Mouse (Mus musculus) kidney, embryonic 16.5 days (tissue): ENCODE data around the gene C8g. TPM values are rescaled to one million over a fixed set of nuclear protein-coding genes. Genes with fewer than 3 reads are reported as not detected.

Source experiments
- ATAC-seq: fragments of 200-750 bp; cut with Nextera tagmentation; 2 replicates; pipeline ENCODE4 v1.8.0; 2017; ENCODE audit warnings: moderate TSS enrichment; ENCODE audit not compliant: low FRiP score, low TSS enrichment
- H3K27ac ChIP-seq: fragments of 300-500 bp; sonication (generic); 2 replicates; pipeline ENCODE4 v1.5.1; 2014; ENCODE audit warnings: low read length
- H3K27me3 ChIP-seq: fragments of 300-500 bp; sonication (generic); 2 replicates; pipeline ENCODE4 v1.6.1; 2014; ENCODE audit warnings: low read length, control low read depth, mixed read lengths; ENCODE audit not compliant: insufficient read depth
- H3K36me3 ChIP-seq: fragments of 300-500 bp; sonication (generic); 2 replicates; pipeline ENCODE4 v1.6.1; 2014; ENCODE audit warnings: low read length, control low read depth, mixed read lengths; ENCODE audit not compliant: insufficient read depth
- H3K4me1 ChIP-seq: fragments of 300-500 bp; sonication (generic); 2 replicates; pipeline ENCODE4 v1.6.1; 2014; ENCODE audit warnings: low read length, control low read depth, mixed read lengths; ENCODE audit not compliant: insufficient read depth
- H3K4me2 ChIP-seq: fragments of 300-500 bp; sonication (generic); replicated peaks from 2 replicates; pipeline ENCODE4 v1.6.1; 2014; ENCODE audit warnings: low read depth, low read length
- H3K4me3 ChIP-seq: fragments of 300-500 bp; sonication (generic); 2 replicates; pipeline ENCODE4 v1.5.1; 2014; ENCODE audit warnings: mild to moderate bottlenecking, low read length
- H3K9ac ChIP-seq: fragments of 300-500 bp; sonication (generic); replicated peaks from 2 replicates; pipeline ENCODE4 v1.6.1; 2014; ENCODE audit warnings: low read length
- H3K9me3 ChIP-seq: fragments of 300-500 bp; sonication (generic); 2 replicates; pipeline ENCODE4 v1.6.1; 2016; ENCODE audit warnings: low read length, control low read depth
- WGBS: fragments of 180-500 bp; shearing (Covaris S2); extraction: QIAGEN DNeasy Blood & Tissue Kit; methylation state at CpG from one replicate; pipeline ENCODE4 v1.1.7; 2014; 5-methylcytosine and 5-hydroxymethylcytosine counted together
- polyA plus RNA-seq: library from polyadenylated mRNA; unstranded; fragments of >200 nt; fragmentation: Nextera tagmentation; extraction: Ambion mirVana; gene quantifications from 2 replicates; pipeline ENCODE4 v1.2.1, GENCODE M21; 2015

Gene C8g
- polyA plus RNA-seq, 1 experiment from 2014 or later: 9.5 TPM

DNA sequence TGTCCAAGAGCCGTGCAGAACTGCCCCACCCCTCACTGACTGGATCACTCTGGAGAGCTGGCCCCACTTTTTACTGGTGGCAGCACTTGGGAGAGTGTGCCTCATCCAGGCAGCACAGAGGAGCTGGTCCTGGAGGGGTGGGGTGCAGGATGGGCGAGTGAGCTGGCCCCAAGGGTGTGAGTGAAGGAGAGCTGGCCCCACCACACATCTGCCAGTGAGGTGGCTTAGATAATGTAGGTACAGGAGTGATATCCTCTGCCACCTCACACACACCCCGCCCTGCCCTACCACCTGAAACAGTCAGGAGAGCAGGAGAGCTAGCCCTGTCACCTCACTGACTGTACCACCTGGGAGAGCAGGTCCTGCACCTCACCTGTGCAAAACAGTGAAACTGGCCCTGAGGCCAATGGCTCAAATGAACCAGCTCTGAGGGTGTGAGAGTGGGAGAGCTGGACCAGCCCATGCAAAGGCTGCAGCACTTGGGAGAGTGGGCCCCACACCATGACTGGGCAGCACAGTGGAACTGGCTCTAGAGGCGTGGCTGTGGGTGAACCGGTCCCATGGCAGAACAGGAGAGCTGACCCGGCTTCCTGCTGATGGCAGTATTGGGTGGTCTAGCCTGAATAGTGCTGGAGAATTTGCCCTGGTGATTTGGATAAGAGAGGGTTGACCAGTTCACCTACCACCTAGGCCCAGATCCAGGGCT, 13.4 kb downstream of the C8g start:
- no peak overlapping the region for H3K4me3 ChIP-seq
- no peak overlapping the region for H3K27ac ChIP-seq
- no peak overlapping the region for H3K4me2 ChIP-seq
- no peaks in the 10 kb centered on the region for H3K36me3 ChIP-seq
- no peaks in the 10 kb centered on the region for H3K9me3 ChIP-seq
- 0 out of 2 replicates have a peak, but pooled peaks have one; percentile 32 for ATAC-seq
- no peak overlapping the region for H3K9ac ChIP-seq
- no peaks in the 10 kb centered on the region for H3K27me3 ChIP-seq
- no peaks in the 10 kb centered on the region for H3K4me1 ChIP-seq
- WGBS: 74% methylated on average over 6 of the region's 6 CpGs

- Histone ChIP-seq H3K9me3 (no peaks in the 10 kb centered on the region), H3K36me3 (no peaks in the 10 kb centered on the region), H3K4me3 (no peak overlapping the region), H3K27ac (no peak overlapping the region), H3K9ac (no peak overlapping the region), H3K4me1 (no peaks in the 10 kb centered on the region), H3K27me3 (no peaks in the 10 kb centered on the region), H3K4me2 (no peak overlapping the region)
- ATAC-seq: no peak
- WGBS: 58% methylated on average over 11 of the region's 11 CpGs
Observed at GRCm38 (mm10) chr2:25484901-25485647, 16.4 kb downstream of the C8g start.

- 26% methylated on average over 7 of the region's 7 CpGs for whole genome bisulfite sequencing
Observed at GRCm38 (mm10) chr2:25482969-25483368, 18.6 kb downstream of the C8g start.

DNA sequence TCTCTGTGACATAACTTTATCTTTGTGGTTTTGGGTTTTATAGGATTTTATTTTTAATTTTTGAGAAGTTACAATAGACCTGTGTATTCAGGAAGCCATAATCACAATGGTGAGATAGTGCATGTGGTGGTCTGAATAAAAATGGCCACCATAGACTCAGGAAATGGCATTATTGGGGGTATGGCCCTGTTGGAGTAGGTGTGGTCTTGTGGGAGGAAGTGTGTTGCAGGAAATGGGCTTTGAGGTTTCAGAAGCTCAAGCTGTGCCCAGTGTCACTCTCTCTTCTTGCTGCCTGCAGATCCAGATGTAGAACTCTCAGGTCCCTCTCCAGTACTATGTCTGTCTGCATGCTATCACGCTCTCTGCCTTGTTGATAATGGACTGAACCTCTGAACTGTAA, 21.0 kb downstream of the C8g start:
- Histone ChIP-seq H3K4me3 (no peak overlapping the region), H3K27ac (no peak overlapping the region), H3K9me3 (no peaks in the 10 kb centered on the region), H3K4me1 (no peaks in the 10 kb centered on the region), H3K27me3 (no peaks in the 10 kb centered on the region), H3K36me3 (no peaks in the 10 kb centered on the region), H3K4me2 (no peak overlapping the region), H3K9ac (no peak overlapping the region)
- ATAC-seq: no peak
- 88% methylated on average over 1 of the region's 1 CpGs for WGBS

More at GRCm38 (mm10) chr2:25482969-25483368, 18.6 kb downstream of the C8g start:
- Histone ChIP-seq H3K4me2 (no peak overlapping the region), H3K4me3 (no peak overlapping the region), H3K9me3 (no peaks in the 10 kb centered on the region), H3K27ac (no peak overlapping the region), H3K27me3 (no peaks in the 10 kb centered on the region), H3K9ac (no peak overlapping the region), H3K36me3 (no peaks in the 10 kb centered on the region), H3K4me1 (no peaks in the 10 kb centered on the region)
- no peak for ATAC-seq

- H3K36me3 ChIP-seq: no peaks in the 10 kb centered on the region
- 58% methylated on average over 10 of the region's 10 CpGs for WGBS
- no peaks in the 10 kb centered on the region for H3K9me3 ChIP-seq
- H3K4me2 ChIP-seq: no peak overlapping the region
- H3K4me3 ChIP-seq: no peak overlapping the region
- no peaks in the 10 kb centered on the region for H3K4me1 ChIP-seq
- H3K27ac ChIP-seq: no peak overlapping the region
- no peaks in the 10 kb centered on the region for H3K27me3 ChIP-seq
- no peak overlapping the region for H3K9ac ChIP-seq
- ATAC-seq: no peak
Observed at GRCm38 (mm10) chr2:25479551-25480311, 21.8 kb downstream of the C8g start.

GRCm38 (mm10) chr2:25477967-25478675, 23.4 kb downstream of the C8g start:
- no peaks in the 10 kb centered on the region for H3K36me3 ChIP-seq
- no peaks in the 10 kb centered on the region for H3K27me3 ChIP-seq
- WGBS: 84% methylated on average over 3 of the region's 3 CpGs
- no peak overlapping the region for H3K4me2 ChIP-seq
- no peak overlapping the region for H3K27ac ChIP-seq
- ATAC-seq: no peak
- H3K4me1 ChIP-seq: no peaks in the 10 kb centered on the region
- H3K9me3 ChIP-seq: no peaks in the 10 kb centered on the region
- H3K4me3 ChIP-seq: no peak overlapping the region
- no peak overlapping the region for H3K9ac ChIP-seq

DNA sequence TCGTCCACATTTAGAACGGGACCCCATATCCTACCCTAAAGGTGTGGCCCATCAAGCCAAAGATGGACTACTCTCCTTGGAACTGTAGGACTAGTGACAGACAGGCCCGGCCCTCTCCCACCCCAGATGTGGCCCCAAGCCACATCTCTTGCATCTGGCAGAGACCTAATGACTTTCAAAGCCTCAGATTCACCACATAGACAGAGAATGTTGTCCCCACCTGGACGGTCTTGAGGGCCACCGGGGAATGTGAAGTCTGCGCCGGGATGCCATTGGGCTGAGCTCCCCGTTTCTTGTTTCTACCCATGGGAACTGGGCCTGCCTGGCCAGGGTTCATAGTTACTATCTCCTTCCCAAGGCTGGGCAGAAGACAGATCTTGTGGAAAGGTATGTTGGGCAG, 24.0 kb downstream of the C8g start:
- WGBS: 89% methylated on average over 8 of the region's 8 CpGs
- Histone ChIP-seq H3K27me3 (no peaks in the 10 kb centered on the region), H3K4me1 (no peaks in the 10 kb centered on the region), H3K36me3 (no peaks in the 10 kb centered on the region), H3K4me3 (no peak overlapping the region), H3K9ac (no peak overlapping the region), H3K27ac (no peak overlapping the region), H3K4me2 (no peak overlapping the region), H3K9me3 (no peaks in the 10 kb centered on the region)
- ATAC-seq: no peak

GRCm38 (mm10) chr2:25472550-25472949, 29.0 kb downstream of the C8g start:
- Histone ChIP-seq H3K27ac (no peak overlapping the region), H3K9me3 (no peaks in the 10 kb centered on the region), H3K4me2 (no peak overlapping the region), H3K4me3 (no peak overlapping the region), H3K4me1 (0 out of 2 replicates have a peak, but pooled peaks cover 6% of the 10 kb centered on the region), H3K27me3 (no peaks in the 10 kb centered on the region), H3K9ac (no peak overlapping the region), H3K36me3 (no peaks in the 10 kb centered on the region)
- WGBS: 78% methylated on average over 2 of the region's 2 CpGs
- ATAC-seq: no peak

DNA sequence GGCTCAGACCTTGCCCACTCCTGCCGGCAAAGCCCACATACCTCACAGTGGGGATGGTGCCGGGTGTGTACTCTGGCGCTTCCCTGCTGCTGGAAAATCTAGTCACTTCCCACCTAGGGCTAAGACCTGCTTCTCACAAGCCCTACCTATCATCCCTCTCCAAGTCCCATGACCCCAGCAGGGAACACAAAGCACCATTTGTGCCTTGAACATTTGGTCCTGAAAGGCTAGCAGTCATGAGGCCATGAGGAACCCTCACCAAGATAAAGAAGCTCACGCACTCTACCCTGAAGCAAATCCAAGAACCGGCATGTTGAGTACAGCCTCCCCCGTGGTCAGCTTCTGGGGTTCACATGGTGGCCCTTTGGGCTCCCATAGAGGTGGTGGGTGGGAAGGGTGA, 31.6 kb downstream of the C8g start, which contains the start of gene Ptgds:
Ptgds (minus strand) TSS at position 78 of the 400 bp plus-strand sequence.
- no peaks in the 10 kb centered on the region for H3K36me3 ChIP-seq
- no peak within 1 kb of the TSS for H3K4me3 ChIP-seq
- no peak for ATAC-seq
- H3K27me3 ChIP-seq: no peaks in the 10 kb centered on the region
- no peaks in the 10 kb centered on the region for H3K9me3 ChIP-seq
- 49% methylated on average over 6 of the region's 6 CpGs for WGBS
- H3K27ac ChIP-seq: no peak within 1 kb of the TSS
- H3K4me1 ChIP-seq: peaks cover 10% of the 10 kb centered on the region; the same call in 1 of the 2 replicates
- H3K4me2 ChIP-seq: no peak within 1 kb of the TSS
- H3K9ac ChIP-seq: no peak within 1 kb of the TSS
